In genomic region chr14:31664100-31664902, GRCm38 (mm10) we compare ENCODE assay signal across 8 mouse cellular contexts. TPM values are rescaled to one million over a fixed set of nuclear protein-coding genes. Genes with fewer than 3 reads are reported as not detected.
A peak's percentile ranks its signal among the peaks of the same experiment; 100 is the strongest.
DNase-seq lines count a peak whose midpoint lies in the region; ATAC-seq and TF ChIP-seq lines count a peak whose summit lies in the region.

No protein-coding gene starts in this region.

- intact Hi-C loops in heart, postnatal 10 days (cut with DNase I) = no loop called here

- TF ChIP-seq POLR2A in CH12.LX (IDR thresholded peaks at IDR 0.05; ENCODE audit: low read depth, low read length) = no peak

- peaks cover 54 to 57% of the 10 kb centered on the region in 2 experiments for H3K4me1 ChIP-seq in heart, embryonic 14.5 days (ENCODE audit: control insufficient read depth in 2 of 2, insufficient read depth in 2 of 2, low read length in 2 of 2)
- H3K4me1 ChIP-seq in CH12.LX (ENCODE audit: control insufficient read depth in 1 of 2, insufficient read depth in 2 of 2) = peaks cover 33 to 86% of the 10 kb centered on the region in 2 experiments
- H3K4me1 ChIP-seq in forebrain, embryonic 13.5 days = peaks cover 63% of the 10 kb centered on the region
- H3K4me1 ChIP-seq in limb, embryonic 15.5 days = peaks cover 86% of the 10 kb centered on the region

- TF ChIP-seq CTCF in CH12.LX (conservative IDR thresholded peaks at IDR 0.05 in 1 of 2, IDR thresholded peaks at IDR 0.05 in 1 of 2; ENCODE audit: low read depth in 2 of 2, low read length in 2 of 2) = no peak

- peak overlapping the region; percentile 38; the same call in 1 of the 2 replicates for H3K9ac ChIP-seq in heart, embryonic 14.5 days (ENCODE audit: low read length)
- H3K9ac ChIP-seq in CH12.LX (ENCODE audit: insufficient read depth, low read depth) = no peak overlapping the region
- H3K9ac ChIP-seq in forebrain, embryonic 13.5 days = no peak overlapping the region
- no peak overlapping the region for H3K9ac ChIP-seq in limb, embryonic 15.5 days

- peaks cover 18% of the 10 kb centered on the region for H3K36me3 ChIP-seq in heart, embryonic 14.5 days (ENCODE audit: control insufficient read depth, insufficient read depth, low read length)
- H3K36me3 ChIP-seq in CH12.LX (replicated peaks in 1 of 2; ENCODE audit: control insufficient read depth in 1 of 2, insufficient read depth in 1 of 2, low read length in 1 of 2) = peaks cover 10 to 30% of the 10 kb centered on the region in 2 experiments
- peaks cover 5% of the 10 kb centered on the region for H3K36me3 ChIP-seq in forebrain, embryonic 13.5 days (ENCODE audit: poor library complexity, severe bottlenecking)
- peaks cover 13% of the 10 kb centered on the region; the same call in 1 of the 2 replicates for H3K36me3 ChIP-seq in limb, embryonic 15.5 days

- in situ Hi-C loops in CH12.LX (cut with MboI; ENCODE audit: low pct_ligation_motif_present, low pct_unique_long_range_greater_than_20kb, low sequenced_read_pairs) = no loop called here

- H3K4me2 ChIP-seq in heart, embryonic 14.5 days (ENCODE audit: low read length) = no peak overlapping the region
- peak overlapping the region; percentile 24; the same call in 1 of the 2 replicates for H3K4me2 ChIP-seq in CH12.LX (ENCODE audit: insufficient read depth, low read depth, poor library complexity, severe bottlenecking)
- H3K4me2 ChIP-seq in forebrain, embryonic 13.5 days = no peak overlapping the region
- no peak overlapping the region for H3K4me2 ChIP-seq in limb, embryonic 15.5 days

- WGBS in heart, embryonic 14.5 days = 53% methylated on average over 18 of the region's 18 CpGs
- WGBS in forebrain, embryonic 13.5 days = 48% methylated on average over 18 of the region's 18 CpGs
- WGBS in limb, embryonic 15.5 days = 44% methylated on average over 18 of the region's 18 CpGs

- H3K4me3 ChIP-seq in heart, embryonic 14.5 days (ENCODE audit: control insufficient read depth in 1 of 2, insufficient read depth in 1 of 2, low read depth in 1 of 2, low read length in 2 of 2) = no peak overlapping the region
- H3K4me3 ChIP-seq in CH12.LX (replicated peaks in 1 of 3; ENCODE audit: low read depth in 2 of 3, low read length in 2 of 3, poor library complexity in 1 of 3) = no peak overlapping the region
- H3K4me3 ChIP-seq in forebrain, embryonic 13.5 days = no peak overlapping the region
- no peak overlapping the region for H3K4me3 ChIP-seq in limb, embryonic 15.5 days

- no peak for TF ChIP-seq RAD21 in CH12.LX (IDR thresholded peaks at IDR 0.05; ENCODE audit: low read depth, low read length)

- no peaks in the 10 kb centered on the region for H3K27me3 ChIP-seq in heart, embryonic 14.5 days (ENCODE audit: control insufficient read depth, insufficient read depth, low read length)
- no peaks in the 10 kb centered on the region for H3K27me3 ChIP-seq in CH12.LX (replicated peaks)
- no peaks in the 10 kb centered on the region for H3K27me3 ChIP-seq in forebrain, embryonic 13.5 days
- H3K27me3 ChIP-seq in limb, embryonic 15.5 days = no peaks in the 10 kb centered on the region

- H3K9me3 ChIP-seq in heart, embryonic 14.5 days (ENCODE audit: control insufficient read depth, low read length) = no peaks in the 10 kb centered on the region
- peaks cover 8% of the 10 kb centered on the region for H3K9me3 ChIP-seq in CH12.LX (replicated peaks; ENCODE audit: low read length)
- H3K9me3 ChIP-seq in forebrain, embryonic 13.5 days (replicated peaks) = no peaks in the 10 kb centered on the region
- H3K9me3 ChIP-seq in limb, embryonic 15.5 days = no peaks in the 10 kb centered on the region

- ATAC-seq in heart, embryonic 14.5 days (ENCODE audit: insufficient number of reproducible peaks, insufficient read depth, low FRiP score, low read depth) = no peak
- no peak for ATAC-seq in forebrain, embryonic 13.5 days
- ATAC-seq in limb, embryonic 15.5 days (ENCODE audit: insufficient number of reproducible peaks, low FRiP score, low TSS enrichment, low read depth) = no peak

- no peaks in the 10 kb centered on the region for H3K79me2 ChIP-seq in CH12.LX (replicated peaks; ENCODE audit: control insufficient read depth, extremely low read depth, insufficient read depth, poor library complexity, severe bottlenecking)

- no peak for TF ChIP-seq EP300 in CH12.LX (IDR thresholded peaks at IDR 0.05; ENCODE audit: low read length)

- H3K27ac ChIP-seq in heart, embryonic 14.5 days (replicated peaks in 1 of 2; ENCODE audit: control insufficient read depth in 1 of 2, insufficient read depth in 1 of 2, low read depth in 2 of 2, low read length in 2 of 2) = peak overlapping the region; percentile 45 to 95; a peak in 3 of 4 replicates
- H3K27ac ChIP-seq in CH12.LX (ENCODE audit: insufficient read depth, low read depth) = peak overlapping the region; percentile 37
- peak overlapping the region; percentile 99 for H3K27ac ChIP-seq in forebrain, embryonic 13.5 days
- peak overlapping the region; percentile 98 for H3K27ac ChIP-seq in limb, embryonic 15.5 days

- dilution Hi-C loops in CH12.LX (cut with MboI; ENCODE audit: extremely low pct_ligation_motif_present, extremely low pct_unique_long_range_greater_than_20kb, low sequenced_read_pairs) = no loop called here

- no peak for DNase-seq in heart, postnatal 10 days
- no peak for DNase-seq in CH12.LX (ENCODE audit: extremely low read depth)
- no peak for DNase-seq in frontal cortex, postnatal 25 days (ENCODE audit: low spot score in 2 of 2)
- no peak for DNase-seq in cerebellum, adult 9-10 months
- DNase-seq in urinary bladder, postnatal 10 days (ENCODE audit: low spot score) = no peak

TF ChIP-seq in CH12.LX, 34 proteins besides CTCF, POLR2A, EP300 and RAD21:
- TF ChIP-seq SIN3A (IDR thresholded peaks at IDR 0.05; ENCODE audit: low read length) = no peak
- no peak for TF ChIP-seq UBTF (IDR thresholded peaks at IDR 0.05; ENCODE audit: low read depth, low read length)
- TF ChIP-seq HCFC1 (IDR thresholded peaks at IDR 0.05; ENCODE audit: low read depth, low read length) = no peak
- TF ChIP-seq MEF2A (IDR thresholded peaks at IDR 0.05; ENCODE audit: borderline replicate concordance, low read depth, low read length) = no peak
- no peak for TF ChIP-seq SMC3 (IDR thresholded peaks at IDR 0.05; ENCODE audit: low read depth, low read length)
- no peak for TF ChIP-seq GABPA (IDR thresholded peaks at IDR 0.05; ENCODE audit: insufficient replicate concordance, low read depth, low read length)
- TF ChIP-seq MYC (IDR thresholded peaks at IDR 0.05; ENCODE audit: low read depth, low read length) = no peak
- no peak for TF ChIP-seq USF2 (conservative IDR thresholded peaks at IDR 0.05; ENCODE audit: low read depth, low read length)

RNA-seq across cellular contexts. Expression of gene Hacl1, which starts 23.2 kb away (rescaled TPM):
- 12.1 and 14.3 TPM in 2 replicates for polyA plus RNA-seq in heart, embryonic 14.5 days (2014; fragmentation: Nextera tagmentation; extraction: Ambion mirVana)
- total RNA-seq in heart, postnatal 10 days (2021) = 10 to 100 TPM; 13.5 to 13.9 TPM
- total RNA-seq in CH12.LX (2012; rRNA removed) = 14.3 and 20.2 TPM in 2 replicates
- 22.6 and 23.7 TPM in 2 replicates for total RNA-seq in CH12.LX (2014; rRNA removed)
- 13.6 and 13.7 TPM in 2 replicates for polyA plus RNA-seq in CH12.LX (2012; ENCODE audit: insufficient read length, low read depth)
- 7.7 and 8.9 TPM in 2 replicates for polyA plus RNA-seq in forebrain, embryonic 13.5 days (2015; fragmentation: Nextera tagmentation; extraction: Ambion mirVana)
- polyA plus RNA-seq in limb, embryonic 15.5 days (2015; fragmentation: Nextera tagmentation; extraction: Ambion mirVana) = 12.2 and 14.7 TPM in 2 replicates

RNA-seq across cellular contexts. Expression of gene Btd, which starts 23.5 kb away (rescaled TPM):
- 20.6 and 22.3 TPM in 2 replicates for polyA plus RNA-seq in heart, embryonic 14.5 days (2014; fragmentation: Nextera tagmentation; extraction: Ambion mirVana)
- 10 to 100 TPM; 14.5 to 15.0 TPM for total RNA-seq in heart, postnatal 10 days (2021)
- total RNA-seq in CH12.LX (2012; rRNA removed) (14.1 and 16.2 TPM in 2 replicates), CH12.LX (2014; rRNA removed) (22.5 and 23.0 TPM in 2 replicates)
- 18.2 and 25.4 TPM in 2 replicates for polyA plus RNA-seq in CH12.LX (2012; ENCODE audit: insufficient read length, low read depth)
- 12.5 and 12.7 TPM in 2 replicates for polyA plus RNA-seq in forebrain, embryonic 13.5 days (2015; fragmentation: Nextera tagmentation; extraction: Ambion mirVana)
- polyA plus RNA-seq in limb, embryonic 15.5 days (2015; fragmentation: Nextera tagmentation; extraction: Ambion mirVana) = 37.1 and 37.8 TPM in 2 replicates

RNA-seq across cellular contexts. Expression of gene Gm49387, which starts 23.6 kb away (rescaled TPM):
- polyA plus RNA-seq in heart, embryonic 14.5 days (2014; fragmentation: Nextera tagmentation; extraction: Ambion mirVana) = 1.2 and 1.8 TPM in 2 replicates
- total RNA-seq in heart, postnatal 10 days (2021) = 1 to 10 TPM in 1 of 2 experiments, not detected in 1; 1.1 TPM
- total RNA-seq in CH12.LX (2012; rRNA removed) (not detected in 2 replicates), CH12.LX (2014; rRNA removed) (not detected in 2 replicates)
- 0.71 TPM in 1 of 2 replicates, not detected in the other for polyA plus RNA-seq in CH12.LX (2012; ENCODE audit: insufficient read length, low read depth)
- polyA plus RNA-seq in forebrain, embryonic 13.5 days (2015; fragmentation: Nextera tagmentation; extraction: Ambion mirVana) = not detected in 2 replicates
- polyA plus RNA-seq in limb, embryonic 15.5 days (2015; fragmentation: Nextera tagmentation; extraction: Ambion mirVana) = 0.97 and 1.7 TPM in 2 replicates

Comparison
In these comparisons a context has a peak if more than half of its experiments do, and no peak if none do; other contexts are left out.
1. H3K27ac ChIP-seq: peak in every context shown above with its lines; median percentile 99 in forebrain, embryonic 13.5 days; 98 in limb, embryonic 15.5 days; 70 in heart, embryonic 14.5 days; 37 in CH12.LX.